Mouse (Mus musculus): ENCODE results near the gene Mtmr12.

GRCm38 (mm10) chr15:12225062-12225461 is 20.2 kb downstream of the Mtmr12 start:
- TF ChIP-seq POLR2A (IDR thresholded peaks at IDR 0.05; ENCODE audit: control insufficient read depth, extremely low read depth, insufficient read depth, low read length, poor library complexity), result no peak
- no peak for TF ChIP-seq CTCF (IDR thresholded peaks at IDR 0.05; ENCODE audit: borderline replicate concordance, control insufficient read depth, extremely low read depth, insufficient read depth, low read length, poor library complexity)
